Comparison of ENCODE assay signal across 8 mouse cellular contexts in genomic region chr3:133091121-133091663, GRCm38 (mm10). TPM values are rescaled to one million over a fixed set of nuclear protein-coding genes. Genes with fewer than 3 reads are reported as not detected.
A peak's percentile ranks its signal among the peaks of the same experiment; 100 is the strongest.
DNase-seq lines count a peak whose midpoint lies in the region; ATAC-seq lines count a peak whose summit lies in the region.

No protein-coding gene starts in this region.

- peaks cover 15% of the 10 kb centered on the region for H3K4me1 ChIP-seq in lung, embryonic 15.5 days
- H3K4me1 ChIP-seq in forebrain, embryonic 12.5 days: peaks cover 30% of the 10 kb centered on the region
- peaks cover 11% of the 10 kb centered on the region; the same call in 1 of the 2 replicates for H3K4me1 ChIP-seq in stomach, embryonic 16.5 days (ENCODE audit: control insufficient read depth, insufficient read depth, low read length)

- H3K9me3 ChIP-seq in lung, embryonic 15.5 days: no peaks in the 10 kb centered on the region
- H3K9me3 ChIP-seq in forebrain, embryonic 12.5 days: no peaks in the 10 kb centered on the region
- H3K9me3 ChIP-seq in stomach, embryonic 16.5 days (replicated peaks; ENCODE audit: control insufficient read depth, low read length): no peaks in the 10 kb centered on the region

- peak overlapping the region; percentile 88 for H3K4me3 ChIP-seq in lung, embryonic 15.5 days
- H3K4me3 ChIP-seq in forebrain, embryonic 12.5 days (replicated peaks): peak overlapping the region; percentile 90
- H3K4me3 ChIP-seq in stomach, embryonic 16.5 days (replicated peaks; ENCODE audit: low read length): peak overlapping the region; percentile 94

- peak overlapping the region; percentile 95 for H3K9ac ChIP-seq in lung, embryonic 15.5 days
- peak overlapping the region; percentile 95 for H3K9ac ChIP-seq in forebrain, embryonic 12.5 days
- H3K9ac ChIP-seq in stomach, embryonic 16.5 days (ENCODE audit: low read length): peak overlapping the region; percentile 97

- H3K27me3 ChIP-seq in lung, embryonic 15.5 days: no peaks in the 10 kb centered on the region
- H3K27me3 ChIP-seq in forebrain, embryonic 12.5 days: no peaks in the 10 kb centered on the region
- H3K27me3 ChIP-seq in stomach, embryonic 16.5 days (ENCODE audit: control insufficient read depth, insufficient read depth, low read length): no peaks in the 10 kb centered on the region

- peak overlapping the region; percentile 71 for H3K4me2 ChIP-seq in lung, embryonic 15.5 days
- H3K4me2 ChIP-seq in forebrain, embryonic 12.5 days: peak overlapping the region; percentile 63
- peak overlapping the region; percentile 77 for H3K4me2 ChIP-seq in stomach, embryonic 16.5 days (ENCODE audit: low read depth, low read length)

- no peak for DNase-seq in lung, postnatal 14 days
- peak; percentile 68 for DNase-seq in brain, adult 2 months (ENCODE audit: low read depth, low spot score)
- DNase-seq in layer of hippocampus, adult 11-12 months (ENCODE audit: low spot score): peak; percentile 69
- DNase-seq in lung, postnatal 36 days: peak; percentile 19
- DNase-seq in spleen, adult 18-20 months: no peak

- H3K36me3 ChIP-seq in lung, embryonic 15.5 days: no peaks in the 10 kb centered on the region
- no peaks in the 10 kb centered on the region for H3K36me3 ChIP-seq in forebrain, embryonic 12.5 days (replicated peaks)
- H3K36me3 ChIP-seq in stomach, embryonic 16.5 days (ENCODE audit: control insufficient read depth, insufficient read depth, low read length): no peaks in the 10 kb centered on the region

- ATAC-seq in lung, embryonic 15.5 days (ENCODE audit: borderline replicate concordance, extremely low read depth, low FRiP score, low TSS enrichment): peak; percentile 81
- ATAC-seq in forebrain, embryonic 12.5 days (ENCODE audit: low FRiP score): peak; percentile 87
- ATAC-seq in stomach, embryonic 16.5 days (ENCODE audit: insufficient read depth, low FRiP score): peak; percentile 81

- WGBS in lung, embryonic 15.5 days: under 1% methylated on average over 35 of the region's 44 CpGs
- WGBS in forebrain, embryonic 12.5 days: under 1% methylated on average over 38 of the region's 44 CpGs
- WGBS in stomach, embryonic 16.5 days: 0% methylated on average over 44 of the region's 44 CpGs

- H3K27ac ChIP-seq in lung, embryonic 15.5 days: peak overlapping the region; percentile 99
- peak overlapping the region; percentile 99 for H3K27ac ChIP-seq in forebrain, embryonic 12.5 days
- peak overlapping the region; percentile 98 for H3K27ac ChIP-seq in stomach, embryonic 16.5 days (ENCODE audit: low read length)

RNA-seq across cellular contexts. Expression of gene Ints12, which starts 0.4 kb away (rescaled TPM):
- polyA plus RNA-seq in lung, embryonic 15.5 days (2015; fragmentation: Nextera tagmentation; extraction: Ambion mirVana): 20.4 and 21.8 TPM in 2 replicates
- 24.3 and 26.3 TPM in 2 replicates for polyA plus RNA-seq in forebrain, embryonic 12.5 days (2016; fragmentation: Nextera tagmentation; extraction: Ambion mirVana)
- 20.5 and 21.6 TPM in 2 replicates for polyA plus RNA-seq in stomach, embryonic 16.5 days (2015; fragmentation: Nextera tagmentation; extraction: Ambion mirVana)

RNA-seq across cellular contexts. Expression of gene Gstcd, which starts 0.6 kb away (rescaled TPM):
- 7.4 and 8.2 TPM in 2 replicates for polyA plus RNA-seq in lung, embryonic 15.5 days (2015; fragmentation: Nextera tagmentation; extraction: Ambion mirVana)
- 8.5 and 10.5 TPM in 2 replicates for polyA plus RNA-seq in forebrain, embryonic 12.5 days (2016; fragmentation: Nextera tagmentation; extraction: Ambion mirVana)
- polyA plus RNA-seq in stomach, embryonic 16.5 days (2015; fragmentation: Nextera tagmentation; extraction: Ambion mirVana): 5.0 and 5.5 TPM in 2 replicates

Comparison
In these comparisons a context has a peak if more than half of its experiments do, and no peak if none do; other contexts are left out.
1. DNase-seq: peak in brain, adult 2 months (single experiment), layer of hippocampus, adult 11-12 months (single experiment) and lung, postnatal 36 days (single experiment); none in lung, postnatal 14 days (single experiment) and spleen, adult 18-20 months (0 of 2).
2. Peak in every context shown above with its lines, with median percentiles within 50 percentile points of each other: ATAC-seq, H3K27ac ChIP-seq, H3K4me2 ChIP-seq, H3K4me3 ChIP-seq and H3K9ac ChIP-seq.